Mouse (Mus musculus): ENCODE results near the gene Tenm4.

DNA sequence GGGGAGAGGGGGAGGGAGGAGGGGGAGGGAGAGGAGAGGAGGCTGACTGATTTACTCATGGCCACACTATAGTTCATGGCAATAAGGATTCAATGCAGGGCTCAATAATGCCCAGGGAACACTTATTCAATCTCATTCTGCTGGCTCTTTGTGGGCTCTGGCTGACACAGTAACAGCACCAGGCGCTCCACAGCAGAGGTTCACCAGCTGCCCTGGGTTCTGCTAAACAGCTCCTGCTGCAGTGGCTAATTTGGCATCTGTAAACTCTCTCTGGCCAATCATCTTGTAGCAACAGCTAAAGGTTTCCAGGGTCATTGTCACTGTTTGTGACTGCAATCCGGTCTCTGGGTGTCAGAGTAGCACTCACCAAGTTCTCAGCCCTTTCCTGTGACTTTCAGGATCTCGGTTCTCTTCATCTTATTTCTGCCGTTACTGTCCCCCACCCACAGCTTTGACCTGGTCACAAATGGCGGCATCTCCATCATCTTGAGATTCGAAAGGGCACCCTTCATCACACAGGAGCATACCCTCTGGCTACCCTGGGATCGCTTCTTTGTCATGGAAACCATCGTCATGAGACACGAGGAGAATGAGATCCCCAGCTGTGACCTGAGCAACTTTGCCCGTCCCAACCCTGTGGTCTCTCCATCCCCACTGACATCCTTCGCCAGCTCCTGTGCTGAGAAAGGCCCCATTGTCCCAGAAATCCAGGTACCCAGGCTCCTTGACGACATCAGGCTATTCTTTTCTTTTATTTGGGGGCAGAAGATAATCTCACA lies 671.6 kb downstream of the Tenm4 start:
- TF ChIP-seq CTCF (IDR thresholded peaks at IDR 0.05; ENCODE audit: low read depth, low read length) (no peak), TAL1 (conservative IDR thresholded peaks at IDR 0.05; ENCODE audit: low read depth, low read length) (no peak), GATA1 (IDR thresholded peaks at IDR 0.05; ENCODE audit: borderline replicate concordance, low read length) (no peak), GATA2 (IDR thresholded peaks at IDR 0.05; ENCODE audit: borderline replicate concordance, low read depth, low read length) (no peak), POLR2AphosphoS5 (IDR thresholded peaks at IDR 0.05; ENCODE audit: insufficient replicate concordance, low read depth, low read length) (no peak)

All from G1E (cell line).